Mouse (Mus musculus) hindbrain, postnatal 0 days (tissue): Measurements from ENCODE around the gene Commd7. TPM values are rescaled to one million over a fixed set of nuclear protein-coding genes. Genes with fewer than 3 reads are reported as not detected.

ENCODE experiments used
- ATAC-seq: fragments of 200-750 bp; cut with Nextera tagmentation; 2 replicates; pipeline ENCODE4 v1.8.0; 2017; ENCODE audit warnings: mild to moderate bottlenecking, moderate TSS enrichment, moderate library complexity
- DNase-seq: peaks from one replicate; pipeline ENCODE4 v3.0.0-alpha.2; 2015; ENCODE audit warnings: low spot score
- H3K27ac ChIP-seq: fragments of 300-500 bp; sonication (generic); 2 replicates; pipeline ENCODE4 v1.5.1; 2014; ENCODE audit warnings: mild to moderate bottlenecking
- H3K27me3 ChIP-seq: fragments of 300-500 bp; sonication (generic); 2 replicates; pipeline ENCODE4 v1.6.1; 2014; ENCODE audit warnings: low read length, mixed read lengths; ENCODE audit not compliant: insufficient read depth
- H3K36me3 ChIP-seq: fragments of 300-500 bp; sonication (generic); 2 replicates; pipeline ENCODE4 v1.6.1; 2014; ENCODE audit warnings: low read length, mixed read lengths; ENCODE audit not compliant: insufficient read depth
- H3K4me1 ChIP-seq: fragments of 300-500 bp; sonication (generic); 2 replicates; pipeline ENCODE4 v1.6.1; 2014; ENCODE audit warnings: antibody characterized with exemption, low read length, mixed read lengths; ENCODE audit not compliant: insufficient read depth
- H3K4me2 ChIP-seq: fragments of 300-500 bp; sonication (generic); 2 replicates; pipeline ENCODE4 v1.6.1; 2014; ENCODE audit warnings: low read depth, mild to moderate bottlenecking, low read length, moderate library complexity, mixed read lengths
- H3K4me3 ChIP-seq: fragments of 300-500 bp; sonication (generic); 2 replicates; pipeline ENCODE4 v1.5.1; 2014; ENCODE audit warnings: low read length
- H3K9ac ChIP-seq: fragments of 300-500 bp; sonication (generic); replicated peaks from 2 replicates; pipeline ENCODE4 v1.6.1; 2014; ENCODE audit warnings: mild to moderate bottlenecking, low read length, moderate library complexity, mixed read lengths
- H3K9me3 ChIP-seq: fragments of 300-500 bp; sonication (generic); 2 replicates; pipeline ENCODE4 v1.6.1; 2016; ENCODE audit warnings: low read length, mixed read lengths
- CTCF ChIP-seq: IDR thresholded peaks from 2 replicates; pipeline ENCODE4 v1.5.1; 2016; ENCODE audit warnings: antibody characterized with exemption, control low read depth, low read depth
- WGBS: fragments of 180-500 bp; shearing (Covaris S2); extraction: QIAGEN DNeasy Blood & Tissue Kit; methylation state at CpG from one replicate; pipeline ENCODE4 v1.1.7; 2014; 5-methylcytosine and 5-hydroxymethylcytosine counted together
- polyA plus RNA-seq: library from polyadenylated mRNA; unstranded; fragments of >200 nt; fragmentation: Nextera tagmentation; extraction: Ambion mirVana; gene quantifications from 2 replicates; pipeline ENCODE4 v1.2.1, GENCODE M21; 2015
- total RNA-seq: library from RNA; depleted of rRNA; stranded (reverse); fragments of >200 nt; gene quantifications from 2 replicates; pipeline ENCODE4 v1.2.3, GENCODE M21; 2014

The Commd7 gene
- total and polyA plus RNA-seq, 2 experiments from 2014 or later, result 21.2 to 93.4 TPM

DNA sequence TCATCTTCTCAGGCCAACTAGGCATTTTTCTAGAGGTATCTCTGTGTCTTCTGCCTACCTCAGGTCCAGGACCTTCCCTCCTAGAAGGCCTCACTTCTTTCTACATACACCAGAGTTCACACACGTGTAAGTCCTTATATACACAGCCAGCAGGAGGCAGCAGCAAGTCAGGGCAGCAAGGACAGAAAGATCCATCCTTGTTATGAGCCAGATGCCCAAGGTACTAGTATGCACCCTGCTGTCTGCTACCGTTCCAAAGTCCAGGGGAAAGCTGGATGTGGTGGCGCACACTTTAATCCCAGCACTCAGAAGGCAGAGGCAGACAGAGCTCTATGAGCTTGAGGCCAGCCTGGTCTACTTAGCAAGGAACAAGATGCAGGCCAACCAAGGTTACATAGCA is 26.2 kb downstream of the Commd7 start:
- Histone ChIP-seq H3K4me2 (no peak overlapping the region), H3K36me3 (no peaks in the 10 kb centered on the region), H3K4me1 (peaks cover 13% of the 10 kb centered on the region), H3K9ac (no peak overlapping the region), H3K9me3 (no peaks in the 10 kb centered on the region), H3K27me3 (no peaks in the 10 kb centered on the region), H3K4me3 (no peak overlapping the region), H3K27ac (no peak overlapping the region)
- peak; percentile 17; the same call in 1 of the 2 replicates for TF ChIP-seq CTCF
- DNase-seq (no peak), ATAC-seq (no peak)
- WGBS, result 76% methylated on average over 3 of the region's 3 CpGs

DNA sequence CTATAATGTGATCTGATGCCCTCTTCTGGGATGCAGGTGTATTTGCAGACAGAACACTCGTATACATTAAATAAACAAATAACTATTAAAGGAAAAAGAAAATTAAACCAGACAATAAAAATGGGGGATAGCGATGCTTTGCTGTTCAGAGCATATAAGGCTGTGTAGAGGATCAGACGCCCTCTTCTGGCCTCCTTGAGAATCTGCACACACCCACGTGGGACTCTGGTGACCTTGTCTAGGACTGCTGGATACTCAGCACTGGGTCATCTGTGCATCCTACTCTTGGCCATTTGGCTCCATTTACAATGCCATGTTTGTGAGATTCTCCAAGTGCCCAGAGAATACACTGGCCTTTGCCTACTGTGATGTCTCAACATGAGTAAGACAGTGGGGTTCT is 28.9 kb downstream of the Commd7 start:
- H3K36me3 ChIP-seq, result no peaks in the 10 kb centered on the region
- H3K27me3 ChIP-seq, result no peaks in the 10 kb centered on the region
- H3K4me1 ChIP-seq, result peaks cover 19% of the 10 kb centered on the region
- H3K4me3 ChIP-seq, result no peak overlapping the region
- H3K9ac ChIP-seq, result no peak overlapping the region
- TF ChIP-seq CTCF, result peak; percentile 46
- no peak for ATAC-seq
- H3K4me2 ChIP-seq, result no peak overlapping the region
- WGBS, result 37% methylated on average over 4 of the region's 4 CpGs
- H3K9me3 ChIP-seq, result no peaks in the 10 kb centered on the region
- DNase-seq, result no peak
- no peak overlapping the region for H3K27ac ChIP-seq

DNA sequence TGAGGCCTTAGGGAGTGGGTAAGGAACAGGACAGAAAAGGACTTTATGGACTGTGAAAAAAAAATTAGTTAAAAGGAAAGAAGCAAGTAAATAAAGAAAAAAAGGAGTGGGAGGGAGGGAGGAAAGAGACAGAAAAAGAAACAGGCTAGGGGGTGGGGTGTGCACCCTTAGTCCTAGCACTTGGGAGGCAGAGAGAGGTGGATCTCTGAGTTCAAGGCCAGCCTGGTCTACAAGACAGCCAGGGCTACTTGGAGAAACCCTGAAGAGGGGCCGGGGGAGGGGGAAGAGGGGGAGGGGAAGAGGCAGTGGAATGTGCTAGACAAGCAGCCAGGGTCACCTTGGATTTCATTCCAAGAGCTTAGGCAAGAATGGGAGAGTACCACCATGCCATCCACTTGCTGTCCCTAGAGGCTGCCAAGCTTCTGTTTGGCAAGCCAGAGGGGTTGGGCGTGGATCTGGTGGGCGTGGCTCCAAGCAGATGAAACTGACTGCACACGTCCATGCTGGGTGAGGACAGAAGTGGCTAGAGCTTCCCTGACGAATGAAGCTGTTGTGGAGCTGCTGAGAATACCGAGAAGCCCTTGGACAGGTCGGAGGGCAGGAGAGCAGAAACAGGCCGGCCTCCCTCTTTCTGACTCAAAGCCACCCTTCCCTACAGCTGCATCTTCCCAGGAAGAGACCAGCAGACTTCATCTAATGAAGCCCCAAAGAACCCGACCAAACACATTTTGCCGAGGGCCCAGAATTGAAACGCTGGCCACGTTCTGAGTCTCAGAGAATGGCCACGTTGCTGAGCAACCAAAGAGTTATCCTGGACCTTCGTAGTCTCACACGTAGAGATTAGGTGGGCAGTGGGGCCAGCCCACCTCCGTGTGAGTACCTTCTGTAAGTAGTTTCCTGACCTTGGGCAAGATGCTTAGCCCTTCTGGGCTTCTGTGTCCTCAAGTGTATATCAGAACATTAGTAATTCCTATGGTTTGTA is 31.6 kb downstream of the Commd7 start:
- ATAC-seq, result peak; percentile 72
- H3K4me3 ChIP-seq, result no peak overlapping the region
- no peaks in the 10 kb centered on the region for H3K36me3 ChIP-seq
- peak; percentile 70 for DNase-seq
- H3K27ac ChIP-seq, result peak overlapping the region; percentile 77
- no peak for TF ChIP-seq CTCF
- H3K4me2 ChIP-seq, result no peak overlapping the region
- H3K27me3 ChIP-seq, result no peaks in the 10 kb centered on the region
- H3K9ac ChIP-seq, result no peak overlapping the region
- H3K9me3 ChIP-seq, result no peaks in the 10 kb centered on the region
- peaks cover 19% of the 10 kb centered on the region for H3K4me1 ChIP-seq
- 22% methylated on average over 16 of the region's 16 CpGs for WGBS

DNA sequence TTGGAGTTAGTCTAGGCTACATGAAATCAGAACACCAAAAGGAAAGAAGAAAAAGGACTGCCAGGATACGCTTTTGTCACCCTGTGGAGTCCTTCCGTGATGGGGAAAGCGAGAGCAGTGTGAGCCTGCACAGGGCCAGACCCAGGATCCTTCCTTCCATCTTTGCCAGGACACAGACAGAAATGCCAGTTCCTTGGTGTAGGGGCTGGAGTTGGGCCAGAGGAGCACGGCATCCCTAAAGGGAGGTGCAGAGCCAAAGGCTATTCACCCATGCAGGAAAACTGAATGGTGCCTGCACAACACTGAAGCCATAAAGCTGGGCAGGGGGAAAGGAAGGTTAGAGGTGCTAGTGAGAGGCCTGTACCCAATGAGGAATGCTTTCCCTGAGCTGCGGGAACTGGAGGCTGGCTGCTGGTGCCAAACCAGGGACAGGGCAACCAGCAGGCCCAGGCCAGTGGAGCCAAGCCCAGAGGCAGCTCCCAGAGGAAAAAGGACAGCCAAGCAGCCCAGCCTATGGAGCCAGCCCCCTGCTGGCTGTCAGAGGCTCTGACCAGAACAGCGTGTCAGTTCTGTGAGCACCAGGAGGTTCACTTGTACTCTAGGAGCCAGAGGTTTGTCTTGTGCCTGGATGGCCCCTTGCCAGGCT is 32.4 kb downstream of the Commd7 start:
- no peaks in the 10 kb centered on the region for H3K36me3 ChIP-seq
- WGBS, result 26% methylated on average over 6 of the region's 6 CpGs

DNA sequence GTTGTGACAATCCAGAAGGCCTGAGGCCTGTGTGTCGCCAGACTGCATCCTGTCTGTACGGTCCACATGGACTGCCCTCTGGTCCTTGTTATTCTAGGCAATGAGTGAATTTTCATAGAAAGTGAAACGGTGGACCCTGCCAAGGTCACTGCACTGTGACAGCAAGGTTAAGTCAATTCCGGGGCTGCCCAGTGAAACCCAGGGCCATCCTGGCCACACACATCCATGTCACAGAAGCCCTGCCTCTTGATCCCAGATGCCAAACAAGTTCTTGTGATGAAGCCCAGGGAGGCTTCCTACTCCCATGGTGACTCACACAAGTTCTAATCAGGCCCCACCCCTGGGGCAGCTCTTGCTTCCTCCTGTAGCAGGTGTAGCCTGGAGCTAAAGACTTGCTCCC is 35.0 kb downstream of the Commd7 start:
- H3K4me3 ChIP-seq, result no peak overlapping the region
- peaks cover 19% of the 10 kb centered on the region for H3K4me1 ChIP-seq
- ATAC-seq (no peak), DNase-seq (no peak)
- H3K9ac ChIP-seq, result no peak overlapping the region
- no peak for TF ChIP-seq CTCF
- H3K9me3 ChIP-seq, result no peaks in the 10 kb centered on the region
- H3K27ac ChIP-seq, result no peak overlapping the region
- no peaks in the 10 kb centered on the region for H3K27me3 ChIP-seq
- 69% methylated on average over 4 of the region's 4 CpGs for WGBS
- no peaks in the 10 kb centered on the region for H3K36me3 ChIP-seq
- no peak overlapping the region for H3K4me2 ChIP-seq

More for the DNA sequence above, 32.4 kb downstream of the Commd7 start:
- H3K27ac ChIP-seq, result peak overlapping the region; percentile 77
- no peak overlapping the region for H3K4me3 ChIP-seq
- no peak overlapping the region for H3K9ac ChIP-seq
- H3K9me3 ChIP-seq, result no peaks in the 10 kb centered on the region
- H3K27me3 ChIP-seq, result no peaks in the 10 kb centered on the region
- no peak overlapping the region for H3K4me2 ChIP-seq
- DNase-seq (peak; percentile 77), ATAC-seq (peak; percentile 78)
- TF ChIP-seq CTCF, result peak; percentile 75
- peaks cover 19% of the 10 kb centered on the region for H3K4me1 ChIP-seq

DNA sequence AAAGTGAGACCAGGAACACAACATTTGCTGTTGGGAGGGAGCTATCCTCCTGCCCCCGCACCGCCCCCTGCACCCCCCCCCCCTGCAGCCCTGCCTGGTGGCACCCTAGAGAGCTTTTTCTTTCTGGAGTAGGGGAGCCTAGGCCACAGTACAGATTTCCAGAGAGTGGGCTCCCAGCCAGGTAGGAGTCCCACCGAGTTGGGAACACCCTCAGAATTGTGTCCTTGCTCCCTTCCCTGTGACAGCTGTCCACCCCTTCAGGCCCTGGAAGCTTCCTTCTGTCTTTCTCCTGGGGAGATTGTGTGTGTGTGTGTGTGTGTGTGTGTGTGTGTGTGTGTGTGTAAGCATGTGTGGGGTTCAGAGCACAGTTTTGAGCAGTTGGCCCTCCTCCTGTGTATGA is 35.6 kb downstream of the Commd7 start:
- no peaks in the 10 kb centered on the region for H3K27me3 ChIP-seq
- TF ChIP-seq CTCF, result no peak
- H3K4me3 ChIP-seq, result no peak overlapping the region
- H3K36me3 ChIP-seq, result no peaks in the 10 kb centered on the region
- H3K9me3 ChIP-seq, result no peaks in the 10 kb centered on the region
- peaks cover 19% of the 10 kb centered on the region for H3K4me1 ChIP-seq
- no peak for ATAC-seq
- no peak overlapping the region for H3K9ac ChIP-seq
- DNase-seq, result no peak
- no peak overlapping the region for H3K27ac ChIP-seq
- no peak overlapping the region for H3K4me2 ChIP-seq
- 57% methylated on average over 3 of the region's 3 CpGs for WGBS

DNA sequence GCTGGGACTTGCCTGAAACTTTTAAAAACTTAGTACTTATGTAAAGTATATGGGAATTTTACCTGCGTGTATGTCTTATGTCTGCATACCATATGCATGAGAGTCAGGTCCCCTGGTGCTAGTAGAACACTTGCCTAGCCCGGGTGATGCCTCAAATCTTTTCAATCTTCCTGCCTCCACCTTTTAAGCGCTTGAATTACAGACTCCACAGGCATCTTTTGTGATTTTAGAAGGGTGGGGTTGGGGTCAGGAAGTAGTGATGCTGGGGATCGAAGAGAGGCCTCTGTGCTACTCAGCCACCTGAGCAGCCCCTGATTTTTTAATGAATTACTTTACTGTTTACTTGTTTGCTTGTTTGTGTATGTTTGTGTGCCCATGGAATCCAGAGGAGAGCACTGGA is 37.6 kb downstream of the Commd7 start:
- H3K4me2 ChIP-seq, result no peak overlapping the region
- H3K9ac ChIP-seq, result no peak overlapping the region
- no peaks in the 10 kb centered on the region for H3K9me3 ChIP-seq
- ATAC-seq (no peak), DNase-seq (no peak)
- no peak overlapping the region for H3K27ac ChIP-seq
- H3K27me3 ChIP-seq, result no peaks in the 10 kb centered on the region
- H3K4me1 ChIP-seq, result peaks cover 1% of the 10 kb centered on the region; the same call in 1 of the 2 replicates
- no peak for TF ChIP-seq CTCF
- 48% methylated on average over 4 of the region's 4 CpGs for WGBS
- H3K36me3 ChIP-seq, result no peaks in the 10 kb centered on the region
- no peak overlapping the region for H3K4me3 ChIP-seq
